Mouse (Mus musculus) myocyte (in vitro differentiated cells): ENCODE data around the gene Gm20390. TPM values are rescaled to one million over a fixed set of nuclear protein-coding genes. Genes with fewer than 3 reads are reported as not detected.

ENCODE experiments used
- H3K27me3 ChIP-seq: one replicate; pipeline ENCODE4 v1.6.1; 2011; ENCODE audit not compliant: control insufficient read depth, insufficient read depth, insufficient read length
- H3K36me3 ChIP-seq: one replicate; pipeline ENCODE4 v1.6.1; 2011; ENCODE audit not compliant: control insufficient read depth, insufficient read depth
- H3K4me2 ChIP-seq: one replicate; pipeline ENCODE4 v1.6.1; 2011; ENCODE audit warnings: low read depth, control low read depth
- H3K4me3 ChIP-seq: one replicate; pipeline ENCODE4 v1.5.1; 2011; ENCODE audit warnings: mild to moderate bottlenecking, control low read depth, moderate library complexity
- H3K79me2 ChIP-seq: one replicate; pipeline ENCODE4 v1.6.1; 2011; ENCODE audit not compliant: control insufficient read depth, insufficient read depth
- H3ac ChIP-seq: one replicate; pipeline ENCODE4 v1.6.1; 2011; ENCODE audit not compliant: control insufficient read depth, insufficient read length
- CEBPB ChIP-seq: IDR thresholded peaks from 2 replicates; pipeline ENCODE4 v1.6.1; 2011; ENCODE audit warnings: mild to moderate bottlenecking, moderate library complexity; ENCODE audit not compliant: poor library complexity, insufficient read depth, severe bottlenecking
- E2F4 ChIP-seq: IDR thresholded peaks from one replicate; pipeline ENCODE4 v1.6.1; 2011; ENCODE audit warnings: mild to moderate bottlenecking, control low read depth, moderate library complexity; ENCODE audit not compliant: insufficient read depth
- MAX ChIP-seq: IDR thresholded peaks from one replicate; pipeline ENCODE4 v1.6.1; 2011; ENCODE audit warnings: low read depth, mild to moderate bottlenecking, control low read depth
- MYOD1 ChIP-seq, 3 experiments: IDR thresholded peaks; one replicate each; pipeline ENCODE4 v1.6.1; 2011; ENCODE audit warnings: control low read depth in 2 of 3, low read depth in 2 of 3, mild to moderate bottlenecking in 2 of 3, moderate library complexity in 1 of 3; ENCODE audit not compliant: insufficient read length in 2 of 3, control insufficient read depth in 1 of 3
- MYOG ChIP-seq, 3 experiments: IDR thresholded peaks; one replicate each; pipeline ENCODE4 v1.6.1; 2011; ENCODE audit warnings: control low read depth in 2 of 3, low read depth in 2 of 3, mild to moderate bottlenecking in 2 of 3; ENCODE audit not compliant: insufficient read length in 2 of 3, control insufficient read depth in 1 of 3, insufficient read depth in 1 of 3
- POLR2A ChIP-seq: IDR thresholded peaks from one replicate; pipeline ENCODE4 v1.6.1; 2011; ENCODE audit warnings: low read depth, mild to moderate bottlenecking, control low read depth, moderate library complexity; ENCODE audit not compliant: insufficient read length
- POLR2AphosphoS2 ChIP-seq: IDR thresholded peaks from one replicate; pipeline ENCODE4 v1.6.1; 2011; ENCODE audit warnings: low read depth, control low read depth; ENCODE audit not compliant: insufficient read length
- REST ChIP-seq: IDR thresholded peaks from one replicate; pipeline ENCODE4 v1.6.1; 2011; ENCODE audit warnings: mild to moderate bottlenecking, control low read depth, moderate library complexity; ENCODE audit not compliant: insufficient read depth, insufficient read length
- SRF ChIP-seq: IDR thresholded peaks from one replicate; pipeline ENCODE4 v1.6.1; 2011; ENCODE audit warnings: low read depth; ENCODE audit not compliant: control insufficient read depth, insufficient read length
- TCF12 ChIP-seq: IDR thresholded peaks from one replicate; pipeline ENCODE4 v1.6.1; 2011; ENCODE audit warnings: mild to moderate bottlenecking, control low read depth; ENCODE audit not compliant: poor library complexity, insufficient read depth, severe bottlenecking
- TCF3 ChIP-seq: IDR thresholded peaks from one replicate; pipeline ENCODE4 v1.6.1; 2011; ENCODE audit warnings: low read depth, control low read depth; ENCODE audit not compliant: insufficient read length
- USF1 ChIP-seq: IDR thresholded peaks from one replicate; pipeline ENCODE4 v1.6.1; 2011; ENCODE audit warnings: low read depth, mild to moderate bottlenecking, control low read depth, moderate library complexity
- polyA plus RNA-seq: library from polyadenylated mRNA; unstranded; fragments of >200 nt; fragmentation: generic; extraction: Trizol; gene quantifications from one replicate; pipeline ENCODE4 v1.2.1, GENCODE M21; 2012; ENCODE audit warnings: missing spikeins

The Gm20390 gene
- polyA plus RNA-seq, 1 experiment = 258 TPM

DNA sequence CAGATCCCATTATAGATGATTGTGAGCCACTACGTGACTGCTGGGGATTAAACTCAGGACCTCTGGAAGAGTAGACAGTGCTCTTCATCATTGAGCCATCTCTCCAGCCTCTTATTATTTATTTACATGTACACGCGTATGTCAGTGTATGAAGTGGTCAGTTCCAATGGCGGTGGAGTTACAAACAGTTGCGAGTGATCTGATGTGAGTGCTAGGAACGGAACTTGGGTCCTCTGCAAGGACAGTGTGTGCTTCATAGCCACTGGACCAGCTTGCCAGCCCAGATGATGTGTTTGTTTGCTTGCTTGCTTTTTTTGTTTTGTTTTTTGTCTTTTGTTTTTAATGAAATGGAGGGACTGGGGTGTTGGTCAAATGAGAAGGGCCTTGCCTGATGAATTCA lies 1.1 kb upstream of the Gm20390 start:
- H3ac ChIP-seq = no peak overlapping the region
- no peak for TF ChIP-seq POLR2AphosphoS2
- no peak for TF ChIP-seq E2F4
- no peak for TF ChIP-seq MAX
- no peak for TF ChIP-seq REST
- no peak for TF ChIP-seq SRF
- TF ChIP-seq TCF3 = no peak
- no peaks in the 10 kb centered on the region for H3K27me3 ChIP-seq
- peak overlapping the region; percentile 75 for H3K4me2 ChIP-seq
- H3K79me2 ChIP-seq = peaks cover 30% of the 10 kb centered on the region
- peak overlapping the region; percentile 74 for H3K4me3 ChIP-seq
- H3K36me3 ChIP-seq = peaks cover under 1% of the 10 kb centered on the region

DNA sequence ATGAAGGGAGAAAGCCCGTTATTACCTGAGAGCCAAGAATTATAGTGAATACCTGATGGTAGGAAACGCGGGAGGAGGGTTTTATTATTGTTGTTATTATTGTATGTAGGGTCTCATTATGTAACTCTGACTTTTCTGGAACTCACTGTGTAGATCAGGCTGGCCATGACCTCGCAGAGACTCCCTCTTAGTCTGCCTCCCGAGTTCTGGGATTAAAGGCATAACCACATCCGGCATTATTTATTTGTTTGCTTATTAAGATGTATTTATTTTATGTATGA lies 695 bp upstream of the Gm20390 start:
- Histone ChIP-seq H3K27me3 (no peaks in the 10 kb centered on the region), H3ac (no peak overlapping the region), H3K4me2 (peak overlapping the region; percentile 75), H3K79me2 (peaks cover 30% of the 10 kb centered on the region), H3K4me3 (peak overlapping the region; percentile 74), H3K36me3 (peaks cover 4% of the 10 kb centered on the region)
- TF ChIP-seq POLR2AphosphoS2 (no peak), E2F4 (no peak), MYOD1 (IDR thresholded peaks at IDR 0.05; ENCODE audit: control insufficient read depth in 1 of 3, insufficient read length in 2 of 3, low read depth in 2 of 3) (no peak), REST (no peak), CEBPB (no peak), MAX (no peak), POLR2A (no peak), MYOG (IDR thresholded peaks at IDR 0.05; ENCODE audit: control insufficient read depth in 1 of 3, insufficient read depth in 1 of 3, insufficient read length in 2 of 3, low read depth in 2 of 3) (no peak), TCF3 (no peak), USF1 (no peak)

DNA sequence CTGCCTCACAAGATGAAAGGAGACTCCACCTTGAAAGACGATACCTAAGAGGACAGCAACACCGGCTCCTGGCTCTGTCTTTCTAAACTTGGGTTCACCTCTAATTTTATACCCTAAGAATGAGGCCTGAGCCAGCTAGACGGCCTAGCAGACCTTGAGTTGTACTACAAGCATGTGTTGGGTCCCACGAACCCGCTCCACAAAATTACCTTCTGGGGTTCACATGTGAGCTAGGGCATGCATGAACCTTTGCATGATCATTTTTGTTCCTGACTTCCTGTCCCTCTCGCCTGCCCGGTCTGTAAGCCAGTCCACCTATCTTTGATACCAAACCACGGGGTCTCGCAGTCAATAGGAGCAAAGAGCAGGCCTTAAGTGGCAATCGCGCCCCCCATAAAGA lies 712 bp downstream of the Gm20390 start:
- peak overlapping the region; percentile 74 for H3K4me3 ChIP-seq
- peak overlapping the region; percentile 81 for H3K4me2 ChIP-seq
- peak overlapping the region; percentile 47 for H3ac ChIP-seq
- H3K36me3 ChIP-seq = peaks cover 13% of the 10 kb centered on the region
- H3K27me3 ChIP-seq = no peaks in the 10 kb centered on the region
- no peak for TF ChIP-seq CEBPB
- TF ChIP-seq MYOG (IDR thresholded peaks at IDR 0.05; ENCODE audit: control insufficient read depth in 1 of 3, insufficient read depth in 1 of 3, insufficient read length in 2 of 3, low read depth in 2 of 3) = no peak
- TF ChIP-seq TCF3 = no peak
- no peak for TF ChIP-seq USF1
- no peak for TF ChIP-seq POLR2A
- TF ChIP-seq REST = no peak
- TF ChIP-seq TCF12 = no peak
- TF ChIP-seq E2F4 = no peak
- TF ChIP-seq MAX = no peak
- no peak for TF ChIP-seq SRF
- no peak for TF ChIP-seq MYOD1 (IDR thresholded peaks at IDR 0.05; ENCODE audit: control insufficient read depth in 1 of 3, insufficient read length in 2 of 3, low read depth in 2 of 3)
- no peak for TF ChIP-seq POLR2AphosphoS2
- peaks cover 30% of the 10 kb centered on the region for H3K79me2 ChIP-seq

DNA sequence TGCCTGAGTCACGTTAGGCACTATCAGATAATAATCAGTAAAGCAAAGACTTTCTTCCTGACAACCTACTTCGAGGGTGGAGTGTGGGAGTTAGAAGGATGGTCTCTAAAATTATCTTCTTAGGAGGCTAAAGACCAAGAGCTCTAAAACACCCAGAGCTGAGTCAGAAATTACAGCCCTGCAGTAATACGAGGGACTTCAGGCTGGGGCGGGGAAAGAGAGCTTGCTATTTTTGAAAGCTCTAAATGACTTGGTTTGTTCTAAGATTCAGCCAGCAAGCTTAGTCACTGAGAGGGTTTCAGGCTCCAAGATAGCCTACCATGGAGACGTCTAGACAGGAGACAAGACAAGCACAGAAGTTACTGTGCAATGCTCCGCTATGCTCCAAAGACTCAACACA lies 2.7 kb downstream of the Gm20390 start:
- no peak overlapping the region for H3K4me2 ChIP-seq
- H3K36me3 ChIP-seq = peaks cover 21% of the 10 kb centered on the region
- H3ac ChIP-seq = no peak overlapping the region
- H3K79me2 ChIP-seq = peaks cover 30% of the 10 kb centered on the region
- no peaks in the 10 kb centered on the region for H3K27me3 ChIP-seq
- H3K4me3 ChIP-seq = no peak overlapping the region
- no peak for TF ChIP-seq TCF3
- no peak for TF ChIP-seq CEBPB
- TF ChIP-seq POLR2AphosphoS2 = no peak
- no peak for TF ChIP-seq MYOD1 (IDR thresholded peaks at IDR 0.05; ENCODE audit: control insufficient read depth in 1 of 3, insufficient read length in 2 of 3, low read depth in 2 of 3)
- no peak for TF ChIP-seq MAX
- TF ChIP-seq SRF = no peak
- no peak for TF ChIP-seq POLR2A
- no peak for TF ChIP-seq TCF12
- no peak for TF ChIP-seq E2F4
- TF ChIP-seq USF1 = no peak
- TF ChIP-seq REST = no peak
- TF ChIP-seq MYOG (IDR thresholded peaks at IDR 0.05; ENCODE audit: control insufficient read depth in 1 of 3, insufficient read depth in 1 of 3, insufficient read length in 2 of 3, low read depth in 2 of 3) = no peak

DNA sequence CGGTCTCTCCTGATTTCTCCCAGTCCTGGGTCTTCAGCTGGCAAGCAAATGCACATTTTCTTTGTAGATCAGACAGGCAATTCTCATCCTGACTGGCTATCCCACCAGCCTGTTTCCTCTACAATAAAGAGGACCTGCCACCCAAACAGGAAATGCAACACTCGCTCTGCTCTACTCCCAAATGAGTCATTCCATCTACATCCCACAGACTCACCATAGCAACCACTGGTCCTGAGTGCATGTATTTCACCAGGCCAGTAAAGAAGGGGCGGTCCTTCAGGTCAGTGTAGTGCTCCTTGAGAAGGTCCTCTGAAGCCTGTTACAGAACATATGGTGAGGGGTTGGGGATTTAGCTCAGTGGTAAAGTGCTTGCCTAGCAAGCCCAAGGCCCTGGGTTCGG lies 5.1 kb downstream of the Gm20390 start:
- no peak overlapping the region for H3K4me2 ChIP-seq
- no peaks in the 10 kb centered on the region for H3K27me3 ChIP-seq
- TF ChIP-seq SRF (no peak), REST (no peak)
- peaks cover 30% of the 10 kb centered on the region for H3K79me2 ChIP-seq
- H3ac ChIP-seq = no peak overlapping the region
- peaks cover 31% of the 10 kb centered on the region for H3K36me3 ChIP-seq
- H3K4me3 ChIP-seq = no peak overlapping the region
